Mouse (Mus musculus) heart, embryonic 14.5 days (tissue): ENCODE measurements around the gene Ets2. TPM values are rescaled to one million over a fixed set of nuclear protein-coding genes. Genes with fewer than 3 reads are reported as not detected.

Experiments
- ATAC-seq: fragments of 200-750 bp; cut with Nextera tagmentation; 2 replicates; pipeline ENCODE4 v1.8.0; 2017; ENCODE audit warnings: low read depth, moderate TSS enrichment; ENCODE audit not compliant: insufficient number of reproducible peaks, insufficient read depth, low FRiP score
- H3K27ac ChIP-seq, 2 experiments: fragments of 200-500 bp in 1 of 2; fragments of 300-500 bp in 1 of 2; sonication (generic) in 1 of 2; replicated peaks in 1 of 2; 2 replicates each; pipeline ENCODE4 v1.5.1; 2012 to 2014; ENCODE audit warnings: low read depth in 2 of 2, low read length in 2 of 2, control low read depth in 1 of 2, mild to moderate bottlenecking in 1 of 2, mixed read lengths in 1 of 2; ENCODE audit not compliant: control insufficient read depth in 1 of 2, insufficient read depth in 1 of 2
- H3K27me3 ChIP-seq: fragments of 300-500 bp; sonication (generic); 2 replicates; pipeline ENCODE4 v1.6.1; 2014; ENCODE audit warnings: mild to moderate bottlenecking, low read length, control low read depth; ENCODE audit not compliant: control insufficient read depth, insufficient read depth
- H3K36me3 ChIP-seq: fragments of 300-500 bp; sonication (generic); 2 replicates; pipeline ENCODE4 v1.6.1; 2014; ENCODE audit warnings: mild to moderate bottlenecking, control low read depth, low read length, mixed read lengths; ENCODE audit not compliant: control insufficient read depth, insufficient read depth
- H3K4me1 ChIP-seq, 2 experiments: fragments of 200-500 bp in 1 of 2; fragments of 300-500 bp in 1 of 2; sonication (generic) in 1 of 2; 2 replicates each; pipeline ENCODE4 v1.6.1; 2012 to 2014; ENCODE audit warnings: low read length in 2 of 2, control low read depth in 1 of 2, mixed read lengths in 1 of 2; ENCODE audit not compliant: control insufficient read depth in 2 of 2, insufficient read depth in 2 of 2
- H3K4me2 ChIP-seq: fragments of 300-500 bp; sonication (generic); 2 replicates; pipeline ENCODE4 v1.6.1; 2014; ENCODE audit warnings: mild to moderate bottlenecking, low read length
- H3K4me3 ChIP-seq, 2 experiments: fragments of 200-500 bp in 1 of 2; fragments of 300-500 bp in 1 of 2; sonication (generic) in 1 of 2; 2 replicates each; pipeline ENCODE4 v1.5.1; 2012 to 2014; ENCODE audit warnings: low read length in 2 of 2, mild to moderate bottlenecking in 2 of 2, control low read depth in 1 of 2, low read depth in 1 of 2, moderate library complexity in 1 of 2; ENCODE audit not compliant: control insufficient read depth in 1 of 2, insufficient read depth in 1 of 2
- H3K9ac ChIP-seq: fragments of 300-500 bp; sonication (generic); 2 replicates; pipeline ENCODE4 v1.6.1; 2014; ENCODE audit warnings: mild to moderate bottlenecking, low read length
- H3K9me3 ChIP-seq: fragments of 300-500 bp; sonication (generic); 2 replicates; pipeline ENCODE4 v1.6.1; 2016; ENCODE audit warnings: low read length, control low read depth; ENCODE audit not compliant: control insufficient read depth
- polyA plus RNA-seq: library from polyadenylated mRNA; unstranded; fragments of >200 nt; fragmentation: Nextera tagmentation; extraction: Ambion mirVana; gene quantifications from 2 replicates; pipeline ENCODE4 v1.2.1, GENCODE M21; 2014

The Ets2 gene
- polyA plus RNA-seq, 1 experiment from 2014 or later, result 46.1 TPM

GRCm38 (mm10) chr16:95770402-95770801, 68.5 kb downstream of the Ets2 start:
- Histone ChIP-seq H3K4me1 (peaks cover 11 to 15% of the 10 kb centered on the region in 2 experiments; a peak in 3 of 4 replicates), H3K36me3 (no peaks in the 10 kb centered on the region), H3K9ac (no peak overlapping the region), H3K4me2 (no peak overlapping the region), H3K27me3 (0 out of 2 replicates have a peak, but pooled peaks cover 4% of the 10 kb centered on the region), H3K9me3 (no peaks in the 10 kb centered on the region), H3K4me3 (no peak overlapping the region), H3K27ac (no peak overlapping the region)
- no peak for ATAC-seq

Other genes starting within 250 kb of the Ets2 start
- gene Erg, start 115.5 kb upstream of the Ets2 start, polyA plus RNA-seq, result 5.7 and 6.1 TPM in 2 replicates